Mouse (Mus musculus) CH12.LX (cell line): ENCODE data around the gene Mfsd2a. TPM values are rescaled to one million over a fixed set of nuclear protein-coding genes. Genes with fewer than 3 reads are reported as not detected.

Experiments
- DNase-seq: peaks from one replicate; pipeline ENCODE4 v3.0.0-alpha.2; 2013; ENCODE audit errors: extremely low read depth
- H3K27ac ChIP-seq: 2 replicates; pipeline ENCODE4 v1.5.1; 2012; ENCODE audit warnings: low read depth, mild to moderate bottlenecking, control low read depth, moderate library complexity; ENCODE audit not compliant: insufficient read depth
- H3K27me3 ChIP-seq: replicated peaks from 2 replicates; pipeline ENCODE3; 2012; ENCODE audit warnings: inconsistent platforms
- H3K36me3 ChIP-seq, 2 experiments: replicated peaks in 1 of 2; 2 replicates each; pipeline versions ENCODE3 to v1.6.1; 2012; ENCODE audit warnings: inconsistent platforms in 1 of 2, low read length in 1 of 2, mild to moderate bottlenecking in 1 of 2, mixed read lengths in 1 of 2, moderate library complexity in 1 of 2; ENCODE audit not compliant: control insufficient read depth in 1 of 2, insufficient read depth in 1 of 2
- H3K4me1 ChIP-seq, 2 experiments: 2 replicates each; pipeline ENCODE4 v1.6.1; 2012; ENCODE audit warnings: inconsistent platforms in 1 of 2, moderate library complexity in 1 of 2; ENCODE audit not compliant: insufficient read depth in 2 of 2, control insufficient read depth in 1 of 2
- H3K4me2 ChIP-seq: 2 replicates; pipeline ENCODE4 v1.6.1; 2012; ENCODE audit warnings: low read depth, mild to moderate bottlenecking, control low read depth; ENCODE audit not compliant: poor library complexity, insufficient read depth, severe bottlenecking
- H3K4me3 ChIP-seq, 3 experiments: fragments of 150-350 bp in 1 of 3; sonication (generic) in 1 of 3; replicated peaks in 1 of 3; 2 replicates each; pipeline versions ENCODE3 to v1.5.1; 2011 to 2012; ENCODE audit warnings: low read depth in 2 of 3, low read length in 2 of 3, mild to moderate bottlenecking in 2 of 3, moderate library complexity in 2 of 3, control low read depth in 1 of 3, improper control_type of control experiment in 1 of 3, inconsistent platforms in 1 of 3, mixed read lengths in 1 of 3; ENCODE audit not compliant: poor library complexity in 1 of 3
- H3K79me2 ChIP-seq: replicated peaks from 2 replicates; pipeline ENCODE4 v1.6.1; 2012; ENCODE audit warnings: mild to moderate bottlenecking, moderate library complexity; ENCODE audit not compliant: control insufficient read depth, poor library complexity, insufficient read depth, severe bottlenecking; ENCODE audit errors: extremely low read depth
- H3K9ac ChIP-seq: 2 replicates; pipeline ENCODE4 v1.6.1; 2012; ENCODE audit warnings: low read depth, mild to moderate bottlenecking, control low read depth, moderate library complexity; ENCODE audit not compliant: insufficient read depth
- H3K9me3 ChIP-seq: replicated peaks from 2 replicates; pipeline ENCODE3; 2012; ENCODE audit warnings: low read length, inconsistent platforms, mixed read lengths
- BHLHE40 ChIP-seq: IDR thresholded peaks from 2 replicates; pipeline ENCODE4 v1.6.1; 2011; ENCODE audit warnings: mild to moderate bottlenecking, low read depth, low read length, improper control_type of control experiment
- CHD1 ChIP-seq: IDR thresholded peaks from 2 replicates; pipeline ENCODE4 v1.6.1; 2012; ENCODE audit warnings: low read depth, low read length, improper control_type of control experiment, inconsistent platforms
- CHD2 ChIP-seq: IDR thresholded peaks from 2 replicates; pipeline ENCODE4 v1.6.1; 2011; ENCODE audit warnings: low read length, improper control_type of control experiment
- CTCF ChIP-seq, 2 experiments: IDR thresholded peaks in 1 of 2; conservative IDR thresholded peaks in 1 of 2; 2 replicates each; pipeline ENCODE4 v1.5.1; 2011 to 2012; ENCODE audit warnings: low read depth in 2 of 2, low read length in 2 of 2, improper control_type of control experiment in 1 of 2, inconsistent platforms in 1 of 2, mild to moderate bottlenecking in 1 of 2, moderate library complexity in 1 of 2
- E2F4 ChIP-seq: IDR thresholded peaks from 2 replicates; pipeline ENCODE4 v1.6.1; 2011; ENCODE audit warnings: low read depth, low read length, improper control_type of control experiment; ENCODE audit not compliant: insufficient replicate concordance
- ELF1 ChIP-seq: IDR thresholded peaks from 2 replicates; pipeline ENCODE4 v1.6.1; 2014; ENCODE audit warnings: low read depth, mild to moderate bottlenecking, inconsistent platforms, low read length, improper control_type of control experiment
- EP300 ChIP-seq: IDR thresholded peaks from 2 replicates; pipeline ENCODE4 v1.6.1; 2011; ENCODE audit warnings: low read length, improper control_type of control experiment
- ETS1 ChIP-seq: conservative IDR thresholded peaks from 2 replicates; pipeline ENCODE4 v1.6.1; 2012; ENCODE audit warnings: low read depth, mild to moderate bottlenecking, inconsistent platforms, low read length, improper control_type of control experiment, moderate library complexity
- GABPA ChIP-seq: IDR thresholded peaks from 2 replicates; pipeline ENCODE4 v1.6.1; 2012; ENCODE audit warnings: low read depth, low read length, improper control_type of control experiment, inconsistent platforms; ENCODE audit not compliant: insufficient replicate concordance
- JUN ChIP-seq: IDR thresholded peaks from 2 replicates; pipeline ENCODE4 v1.6.1; 2011; ENCODE audit warnings: low read depth, mild to moderate bottlenecking, low read length, improper control_type of control experiment, moderate library complexity; ENCODE audit not compliant: insufficient read depth
- JUND ChIP-seq: conservative IDR thresholded peaks from 2 replicates; pipeline ENCODE4 v1.6.1; 2011; ENCODE audit warnings: low read depth, low read length, improper control_type of control experiment
- KAT2A ChIP-seq: IDR thresholded peaks from 2 replicates; pipeline ENCODE4 v1.6.1; 2012; ENCODE audit warnings: low read length, improper control_type of control experiment, inconsistent platforms; ENCODE audit not compliant: insufficient replicate concordance
- MAFK ChIP-seq: IDR thresholded peaks from 2 replicates; pipeline ENCODE4 v1.6.1; 2011; ENCODE audit warnings: low read length, improper control_type of control experiment; ENCODE audit not compliant: insufficient replicate concordance
- MAX ChIP-seq: IDR thresholded peaks from 2 replicates; pipeline ENCODE4 v1.6.1; 2011; ENCODE audit warnings: low read length, improper control_type of control experiment
- MEF2A ChIP-seq: IDR thresholded peaks from 2 replicates; pipeline ENCODE4 v1.6.1; 2014; ENCODE audit warnings: low read depth, mild to moderate bottlenecking, inconsistent platforms, low read length, improper control_type of control experiment, borderline replicate concordance
- MXI1 ChIP-seq: IDR thresholded peaks from 2 replicates; pipeline ENCODE4 v1.6.1; 2011; ENCODE audit warnings: mild to moderate bottlenecking, low read depth, low read length, improper control_type of control experiment
- MYC ChIP-seq: IDR thresholded peaks from 2 replicates; pipeline ENCODE4 v1.6.1; 2011; ENCODE audit warnings: low read depth, mild to moderate bottlenecking, improper control_type of control experiment, low read length
- NRF1 ChIP-seq: IDR thresholded peaks from 2 replicates; pipeline ENCODE4 v1.6.1; 2014; ENCODE audit warnings: low read depth, mild to moderate bottlenecking, inconsistent platforms, low read length, improper control_type of control experiment, moderate library complexity
- PAX5 ChIP-seq: IDR thresholded peaks from 2 replicates; pipeline ENCODE4 v1.6.1; 2012; ENCODE audit warnings: low read length, inconsistent platforms, mixed read lengths
- POLR2A ChIP-seq: IDR thresholded peaks from 2 replicates; pipeline ENCODE4 v1.6.1; 2011; ENCODE audit warnings: low read depth, mild to moderate bottlenecking, improper control_type of control experiment, low read length
- POLR2AphosphoS2 ChIP-seq: IDR thresholded peaks from 2 replicates; pipeline ENCODE4 v1.6.1; 2011; ENCODE audit warnings: low read depth, low read length, improper control_type of control experiment
- RCOR1 ChIP-seq: conservative IDR thresholded peaks from 2 replicates; pipeline ENCODE4 v1.6.1; 2012; ENCODE audit warnings: low read depth, mild to moderate bottlenecking, inconsistent platforms, low read length, improper control_type of control experiment
- SIN3A ChIP-seq: IDR thresholded peaks from 2 replicates; pipeline ENCODE4 v1.6.1; 2012; ENCODE audit warnings: low read length, improper control_type of control experiment, inconsistent platforms
- TBP ChIP-seq: conservative IDR thresholded peaks from 2 replicates; pipeline ENCODE4 v1.6.1; 2011; ENCODE audit warnings: low read depth, low read length, improper control_type of control experiment
- UBTF ChIP-seq: IDR thresholded peaks from 2 replicates; pipeline ENCODE4 v1.6.1; 2012; ENCODE audit warnings: low read depth, mild to moderate bottlenecking, inconsistent platforms, low read length, improper control_type of control experiment, moderate library complexity
- USF1 ChIP-seq: IDR thresholded peaks from 2 replicates; pipeline ENCODE4 v1.6.1; 2014; ENCODE audit warnings: low read depth, mild to moderate bottlenecking, inconsistent platforms, low read length, improper control_type of control experiment
- USF2 ChIP-seq: conservative IDR thresholded peaks from 2 replicates; pipeline ENCODE4 v1.6.1; 2011; ENCODE audit warnings: low read depth, low read length, improper control_type of control experiment
- ZKSCAN1 ChIP-seq: IDR thresholded peaks from 2 replicates; pipeline ENCODE4 v1.6.1; 2012; ENCODE audit warnings: low read depth, inconsistent platforms, low read length, improper control_type of control experiment, borderline replicate concordance
- ZMIZ1 ChIP-seq: IDR thresholded peaks from 2 replicates; pipeline ENCODE4 v1.6.1; 2012; ENCODE audit warnings: low read depth, mild to moderate bottlenecking, inconsistent platforms, low read length, improper control_type of control experiment
- ZNF384 ChIP-seq: IDR thresholded peaks from 2 replicates; pipeline ENCODE4 v1.6.1; 2012; ENCODE audit warnings: low read depth, low read length, improper control_type of control experiment, inconsistent platforms
- dilution Hi-C: fragments of 300-500 bp; cut with MboI; formaldehyde crosslinking; loops from 2 replicates; pipeline ENCODE4 v1.14.3; 2020; ENCODE audit warnings: low sequenced_read_pairs; ENCODE audit not compliant: extremely low pct_unique_long_range_greater_than_20kb, extremely low pct_ligation_motif_present
- in situ Hi-C: fragments of 300-500 bp; cut with MboI; formaldehyde crosslinking; loops from 3 replicates; pipeline ENCODE4 v1.14.3; 2019; ENCODE audit warnings: low sequenced_read_pairs, low pct_ligation_motif_present, low pct_unique_long_range_greater_than_20kb, mixed read lengths
- polyA plus RNA-seq: library from polyadenylated mRNA; unstranded; fragments of >175 nt; gene quantifications from 2 replicates; pipeline ENCODE4 v1.2.1, GENCODE M21; 2012; ENCODE audit warnings: low read depth; ENCODE audit not compliant: insufficient read length
- total RNA-seq, 2 experiments: library from RNA; depleted of rRNA; stranded (reverse); fragments of 300-350 nt in 1 of 2; fragments of >200 nt in 1 of 2; gene quantifications; 2 replicates each; pipeline ENCODE4 v1.2.3; 2012 to 2014

Gene Mfsd2a
- total and polyA plus RNA-seq, 3 experiments: 17.3 to 18.3 (median 17.4) TPM

- Histone ChIP-seq H3K27me3 (peaks cover 32% of the 10 kb centered on the region), H3K79me2 (no peaks in the 10 kb centered on the region), H3K4me3 (peak overlapping the region; percentile 52 to 79 (median 60)), H3K9me3 (no peaks in the 10 kb centered on the region), H3K9ac (peak overlapping the region; percentile 5; the same call in 1 of the 2 replicates), H3K27ac (no peak overlapping the region), H3K4me2 (peak overlapping the region; percentile 100)
- dilution Hi-C loops: no loop called here
- in situ Hi-C loops: no loop called here
- no peak for DNase-seq
- TF ChIP-seq SIN3A (no peak), BHLHE40 (no peak), UBTF (peak; percentile 83; the same call in 1 of the 2 replicates), CTCF (conservative IDR thresholded peaks at IDR 0.05 in 1 of 2, IDR thresholded peaks at IDR 0.05 in 1 of 2; ENCODE audit: low read depth in 2 of 2, low read length in 2 of 2) (no peak)
- TF ChIP-seq, all 38 proteins: peak for 1
- Histone ChIP-seq H3K36me3 (no peaks in the 10 kb centered on the region), H3K4me1 (peaks cover 0 to 27% of the 10 kb centered on the region in 2 experiments; a peak in 2 of 4 replicates)
These were observed 35.2 kb upstream of the Mfsd2a start for GRCm38 (mm10) chr4:122996221-122996617.

- Histone ChIP-seq H3K4me1 (peaks cover 0 to 26% of the 10 kb centered on the region in 2 experiments; a peak in 2 of 4 replicates), H3K9me3 (no peaks in the 10 kb centered on the region), H3K9ac (peak within 1 kb of the TSS; percentile 16; the same call in 1 of the 2 replicates), H3K36me3 (no peaks in the 10 kb centered on the region), H3K4me2 (peak within 1 kb of the TSS; percentile 100), H3K27ac (no peak within 1 kb of the TSS), H3K79me2 (no peaks in the 10 kb centered on the region), H3K4me3 (peak within 1 kb of the TSS; percentile 52 to 79 (median 60)), H3K27me3 (peaks cover 32% of the 10 kb centered on the region)
- dilution Hi-C loops (no loop called here), in situ Hi-C loops (no loop called here)
- DNase-seq: peak; percentile 74
- TF ChIP-seq ELF1: no peak
- no peak for TF ChIP-seq USF2
- no peak for TF ChIP-seq CHD2
- no peak for TF ChIP-seq EP300
- TF ChIP-seq POLR2AphosphoS2: no peak
- peak; percentile 69; the same call in 1 of the 2 replicates for TF ChIP-seq MXI1
- TF ChIP-seq KAT2A: no peak
- no peak for TF ChIP-seq ETS1
- TF ChIP-seq USF1: no peak
- no peak for TF ChIP-seq POLR2A
- TF ChIP-seq E2F4: no peak
- TF ChIP-seq MAFK: no peak
- peak; percentile 56 for TF ChIP-seq BHLHE40
- no peak for TF ChIP-seq JUND
- TF ChIP-seq CTCF (conservative IDR thresholded peaks at IDR 0.05 in 1 of 2, IDR thresholded peaks at IDR 0.05 in 1 of 2; ENCODE audit: low read depth in 2 of 2, low read length in 2 of 2): peak; percentile 28 to 96; a peak in 3 of 4 replicates
- no peak for TF ChIP-seq RCOR1
- peak; percentile 66 for TF ChIP-seq SIN3A
- TF ChIP-seq GABPA: no peak
- 0 out of 2 replicates have a peak, but pooled peaks have one; percentile 19 for TF ChIP-seq MYC
- TF ChIP-seq UBTF: no peak
- no peak for TF ChIP-seq ZKSCAN1
- no peak for TF ChIP-seq ZNF384
- no peak for TF ChIP-seq JUN
- peak; percentile 57; the same call in 1 of the 2 replicates for TF ChIP-seq NRF1
- TF ChIP-seq PAX5: no peak
- no peak for TF ChIP-seq CHD1
- 0 out of 2 replicates have a peak, but pooled peaks have one; percentile 35 for TF ChIP-seq MEF2A
- TF ChIP-seq TBP: no peak
- TF ChIP-seq ZMIZ1: no peak
- no peak; the same call in 1 of the 2 replicates for TF ChIP-seq MAX
These were observed 34.6 kb upstream of the Mfsd2a start, which contains the start of gene Mycl for GRCm38 (mm10) chr4:122995404-122996220. Mycl (plus strand) TSS chr4:122995652.
